Mouse (Mus musculus) 416B (cell line): Measurements from ENCODE around the gene Aldh3a1.

ENCODE experiments used
- DNase-seq: peaks from one replicate; pipeline ENCODE4 v3.0.0; 2011; ENCODE audit warnings: low read depth

The Aldh3a1 gene

DNA sequence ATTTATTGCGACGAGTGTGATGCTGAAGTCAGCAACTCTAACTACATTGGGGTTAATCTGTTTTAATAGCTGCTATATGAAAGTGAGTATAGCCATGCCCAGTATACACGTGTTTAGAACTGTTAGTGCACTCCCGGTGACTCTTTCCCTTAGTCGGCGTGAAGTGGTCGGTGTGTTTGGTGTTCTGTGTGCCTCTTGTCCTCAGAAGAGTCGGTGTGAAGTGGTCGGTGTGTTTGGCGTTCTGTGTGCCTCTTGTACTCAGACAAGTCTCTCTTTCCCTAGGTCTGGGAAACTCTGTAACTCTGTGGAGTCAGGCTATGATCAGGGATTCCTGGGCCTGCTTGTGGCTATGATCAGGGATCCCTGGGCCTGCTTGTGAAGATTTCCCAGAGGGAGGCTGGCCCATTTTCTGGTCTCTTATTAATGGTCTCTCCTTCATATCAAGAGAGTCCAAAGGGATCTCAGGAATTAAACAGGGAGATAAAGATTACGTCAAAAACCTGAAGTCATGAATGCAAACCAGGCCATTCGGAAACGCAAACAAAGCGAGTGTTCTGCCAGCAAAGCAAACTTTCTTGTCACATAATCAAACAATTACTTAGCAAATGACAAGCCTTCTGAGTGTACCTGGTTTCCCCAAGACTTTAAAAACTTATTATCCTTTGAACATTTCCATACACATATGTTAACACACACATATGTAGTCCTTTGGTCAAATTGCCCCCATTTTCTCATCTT lies 10.6 kb upstream of the Aldh3a1 start:
- DNase-seq = no peak

DNA sequence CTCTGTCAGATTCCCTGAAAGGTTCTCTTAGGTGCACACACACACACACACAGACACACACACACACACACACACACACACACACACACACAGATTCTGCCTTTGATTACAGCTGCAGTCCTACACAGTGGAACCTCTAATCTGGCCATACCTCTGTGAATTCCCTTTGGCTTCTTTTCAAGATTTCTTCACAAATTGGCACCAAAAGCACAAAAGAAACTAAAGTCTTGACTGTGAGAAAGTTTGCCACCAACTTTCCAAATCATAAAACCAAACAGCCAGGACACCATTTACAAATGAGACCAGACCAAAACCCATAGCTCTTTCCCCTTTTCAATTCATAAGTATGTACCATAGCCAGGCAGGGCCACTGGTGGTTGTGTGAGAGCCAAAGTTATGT lies 9.4 kb upstream of the Aldh3a1 start:
- no peak for DNase-seq

DNA sequence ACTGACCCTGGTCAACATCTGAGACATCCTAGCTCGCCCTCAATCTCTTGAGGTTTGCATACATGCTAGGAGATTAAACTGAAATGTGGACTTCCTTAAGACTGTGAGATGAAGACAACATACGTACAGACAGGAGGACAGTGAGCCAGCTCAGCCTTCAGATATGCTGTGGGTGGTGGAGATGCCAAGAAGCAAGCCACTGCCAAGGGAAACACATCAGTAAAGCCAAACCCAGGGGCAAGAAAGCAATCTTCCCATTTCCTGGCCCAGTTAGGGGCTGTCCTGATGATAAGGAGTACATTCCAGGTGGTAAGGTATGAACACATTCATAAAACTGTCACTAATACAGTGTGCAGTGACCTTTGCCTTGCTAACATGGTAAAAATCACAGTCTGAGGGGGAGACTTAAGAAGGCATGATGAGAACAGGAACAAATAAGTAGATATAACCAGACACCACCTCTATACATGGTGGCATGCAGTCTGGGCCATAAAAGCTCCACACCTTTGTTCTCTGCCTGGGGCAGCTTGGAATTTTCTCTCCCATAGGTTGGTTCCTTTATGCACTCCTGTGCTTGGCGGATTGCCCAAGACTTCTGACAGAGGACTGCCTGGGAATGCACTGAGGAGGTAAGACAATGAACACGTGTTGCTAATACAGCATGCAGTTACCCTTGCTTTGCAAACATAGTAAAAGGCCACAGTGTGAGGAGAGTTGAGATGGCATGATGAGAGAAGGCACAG lies 7.5 kb upstream of the Aldh3a1 start:
- DNase-seq = no peak

DNA sequence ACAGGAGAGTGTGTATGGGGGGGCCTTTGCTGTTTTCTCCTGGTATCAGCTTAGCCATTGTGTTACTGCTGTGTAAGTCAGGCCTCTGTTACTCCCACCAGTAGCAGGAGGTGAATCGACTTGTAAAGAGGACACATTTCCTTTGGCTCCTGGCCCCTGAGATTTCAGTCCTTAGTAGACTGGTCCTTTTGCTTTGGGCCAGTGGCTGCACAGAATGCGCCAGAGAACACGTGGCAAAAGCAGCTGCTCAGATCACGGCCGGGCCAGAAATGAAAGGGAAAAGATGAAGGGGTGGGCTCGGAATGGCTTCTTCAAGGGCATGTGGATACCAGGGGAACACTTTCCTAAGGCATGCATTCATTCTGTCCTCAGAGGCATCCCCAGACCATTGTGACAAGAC lies 5.2 kb upstream of the Aldh3a1 start:
- DNase-seq = no peak

DNA sequence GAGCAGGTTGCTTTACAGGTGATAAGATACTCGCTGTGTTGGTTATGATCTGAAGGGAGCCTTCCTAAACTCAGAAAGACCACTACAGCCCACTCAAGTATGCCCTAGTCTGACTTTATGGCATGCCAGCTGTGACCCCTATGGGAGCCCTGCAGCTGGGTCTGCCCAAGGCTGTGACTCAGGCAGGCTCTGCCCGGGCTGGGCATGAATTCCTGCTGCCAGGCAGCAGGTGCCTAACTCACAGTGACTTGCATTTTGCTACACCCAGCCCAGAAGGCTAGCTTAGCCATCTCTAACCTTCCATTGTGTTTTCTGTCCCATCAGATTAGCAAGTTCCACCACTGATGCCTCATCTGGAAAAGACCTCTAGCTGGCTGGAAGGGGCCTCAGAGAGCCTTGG lies 4.5 kb upstream of the Aldh3a1 start:
- DNase-seq = no peak

DNA sequence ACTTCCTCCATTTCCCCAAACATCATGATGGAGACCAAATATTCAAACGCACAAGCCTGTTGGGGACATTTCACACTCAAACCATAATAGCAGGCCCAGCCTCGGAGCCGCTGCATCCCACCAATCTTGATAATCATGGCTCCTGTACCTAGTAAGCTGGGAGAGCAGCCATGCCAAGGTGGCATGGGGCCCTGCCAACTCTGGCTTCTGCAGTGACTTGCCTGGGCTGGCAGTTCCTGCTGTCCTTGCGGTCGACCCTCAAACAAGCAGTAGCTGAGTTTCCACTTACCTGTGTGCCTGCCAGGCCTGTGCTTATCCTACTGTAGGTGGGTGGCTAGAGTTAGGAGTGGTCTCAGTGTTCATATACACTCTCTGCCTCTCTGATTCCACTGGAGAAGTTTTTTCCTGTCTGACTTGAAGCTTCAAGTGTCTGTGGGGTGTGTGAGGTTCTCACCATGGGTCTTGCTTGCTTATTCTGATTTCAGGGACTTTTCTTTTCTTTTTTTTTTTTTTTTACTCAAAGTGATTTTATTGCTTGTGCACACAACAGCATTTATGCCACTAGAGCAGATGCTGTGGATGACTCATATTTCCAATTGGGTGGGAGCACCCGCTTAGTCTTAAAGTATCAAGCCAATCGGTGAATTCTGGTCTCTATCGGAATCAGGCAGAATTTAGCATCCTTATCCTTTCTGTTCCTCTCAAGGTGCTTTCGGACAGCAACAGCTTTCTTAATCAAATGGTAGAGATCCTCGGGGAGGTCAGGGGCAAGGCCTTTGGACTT lies 2.0 kb upstream of the Aldh3a1 start:
- DNase-seq = no peak

DNA sequence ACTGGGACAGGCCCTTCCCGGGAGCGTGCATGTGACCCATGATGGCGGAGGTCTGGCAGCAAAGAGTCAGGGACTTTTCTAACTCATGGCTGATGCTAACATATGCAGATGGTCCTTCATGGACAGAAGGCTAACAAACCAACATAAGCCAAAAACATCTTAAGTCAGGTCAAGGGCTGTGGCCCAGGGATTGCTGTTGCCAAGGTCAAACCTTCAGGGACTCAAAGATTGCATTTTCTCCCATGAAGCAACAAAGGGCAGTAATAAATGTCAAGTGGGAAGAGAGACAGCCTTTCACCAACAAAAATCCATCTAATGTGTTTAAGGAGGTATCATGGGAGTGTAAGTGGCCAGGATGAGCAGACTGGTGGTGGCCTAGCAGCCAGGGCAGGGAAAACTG lies 1.2 kb upstream of the Aldh3a1 start:
- no peak for DNase-seq

DNA sequence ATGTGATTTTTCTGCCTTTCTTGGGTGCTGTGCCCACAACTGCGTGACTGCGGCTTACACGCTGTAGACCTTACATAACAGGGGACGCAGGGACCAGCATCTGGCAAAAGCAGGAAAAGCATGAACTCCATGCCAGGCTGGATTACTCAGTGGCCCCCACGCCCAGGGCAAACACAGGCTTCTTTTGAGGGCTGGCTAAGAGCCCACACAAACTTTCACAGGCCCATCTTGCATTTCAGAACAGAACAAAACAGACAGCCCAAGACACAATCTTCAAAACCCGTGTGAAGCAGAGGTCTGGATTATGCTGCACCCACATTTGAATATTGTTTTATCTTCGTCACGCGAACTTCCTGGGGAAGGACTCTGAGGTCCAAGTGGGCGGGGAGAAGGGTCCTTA lies 979 bp downstream of the Aldh3a1 start:
- DNase-seq = peak; percentile 28

DNA sequence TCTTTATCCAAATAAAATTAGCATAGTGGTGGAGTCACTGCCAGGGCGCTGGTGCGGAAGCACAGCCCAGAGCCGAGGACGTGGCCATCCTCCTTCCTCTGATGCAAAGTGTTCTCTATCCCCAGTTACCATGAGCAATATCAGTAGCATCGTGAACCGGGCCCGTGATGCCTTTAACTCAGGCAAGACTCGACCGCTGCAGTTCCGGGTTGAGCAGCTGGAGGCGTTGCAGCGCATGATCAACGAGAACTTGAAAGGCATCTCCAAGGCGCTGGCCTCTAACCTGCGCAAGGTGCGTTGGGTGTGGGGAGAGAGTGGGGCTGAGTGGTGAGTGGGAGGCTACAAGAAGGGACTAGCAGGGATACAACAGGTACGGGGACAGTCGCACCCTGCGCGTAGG lies 4.8 kb downstream of the Aldh3a1 start:
- DNase-seq = no peak

DNA sequence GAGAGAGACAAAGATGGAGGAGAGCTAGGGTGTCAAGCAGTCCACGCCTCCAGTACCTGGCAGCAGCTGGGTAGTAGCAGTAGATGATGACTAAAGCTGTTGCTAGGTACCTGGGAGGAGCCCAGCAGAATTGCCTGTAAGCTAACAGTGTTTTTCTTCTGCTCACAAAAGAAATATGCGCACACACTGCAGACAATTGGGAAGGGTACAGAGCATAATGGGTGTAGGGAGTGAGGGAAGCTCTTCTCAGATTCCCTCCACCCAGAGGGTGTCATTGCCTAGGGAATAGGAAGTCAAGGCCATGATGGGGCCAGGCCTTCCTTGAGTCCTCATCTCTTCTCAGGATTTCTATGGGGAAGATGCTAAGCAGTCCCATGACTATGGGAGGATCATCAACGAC lies 8.6 kb downstream of the Aldh3a1 start:
- no peak for DNase-seq

DNA sequence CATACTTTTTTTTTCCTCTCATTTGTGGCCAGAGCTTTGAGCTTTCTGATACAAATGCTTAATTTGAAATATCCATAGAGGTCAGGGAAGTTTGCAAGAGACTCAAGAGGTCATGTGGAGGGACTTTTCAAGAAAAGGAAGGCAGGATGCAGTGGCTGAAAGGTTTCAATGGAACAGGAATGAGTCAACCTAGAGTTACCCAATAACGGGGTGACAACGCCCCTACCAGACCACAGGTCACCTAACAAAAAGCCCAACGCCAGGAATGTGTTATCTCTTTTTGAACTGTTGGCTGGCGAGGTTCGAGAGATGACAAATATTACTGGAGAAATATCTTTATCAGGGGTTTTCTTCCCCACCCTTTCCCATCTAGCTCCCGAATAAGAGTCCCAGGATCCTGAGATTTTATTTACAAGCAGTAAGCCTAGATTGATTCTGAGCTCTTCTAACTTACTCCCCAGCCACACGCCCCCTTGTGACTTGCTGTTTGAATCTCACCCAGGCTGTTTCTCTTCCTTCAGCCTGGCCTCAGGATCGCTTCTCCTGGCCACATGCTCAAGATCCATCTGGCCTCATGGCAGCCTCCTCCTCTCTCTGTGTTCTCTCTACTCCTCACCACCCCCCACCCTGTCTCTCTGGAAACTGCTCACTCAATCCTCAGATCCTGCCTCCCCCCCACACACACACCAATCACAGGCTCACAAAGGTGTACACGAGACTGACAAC lies 13.0 kb downstream of the Aldh3a1 start:
- DNase-seq = peak; percentile 59

DNA sequence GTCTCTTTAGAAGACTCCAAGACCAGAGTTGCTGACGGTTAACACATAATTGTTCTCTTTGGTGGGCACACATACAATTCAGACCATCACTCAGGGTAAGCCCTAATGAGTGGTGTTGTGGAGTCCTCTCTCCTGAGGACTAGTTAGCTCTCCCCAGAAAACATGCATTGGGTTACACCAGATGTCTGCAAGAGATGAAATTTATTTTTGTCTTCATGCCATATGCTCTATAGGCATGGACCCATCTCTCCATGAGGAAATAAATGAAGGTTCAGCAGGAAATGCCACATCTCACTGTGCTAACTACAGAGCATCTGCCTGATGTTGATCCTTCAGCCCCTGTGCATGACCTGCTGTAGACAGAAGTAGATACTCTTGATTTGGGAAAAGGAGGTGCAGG lies 14.7 kb downstream of the Aldh3a1 start:
- no peak for DNase-seq

DNA sequence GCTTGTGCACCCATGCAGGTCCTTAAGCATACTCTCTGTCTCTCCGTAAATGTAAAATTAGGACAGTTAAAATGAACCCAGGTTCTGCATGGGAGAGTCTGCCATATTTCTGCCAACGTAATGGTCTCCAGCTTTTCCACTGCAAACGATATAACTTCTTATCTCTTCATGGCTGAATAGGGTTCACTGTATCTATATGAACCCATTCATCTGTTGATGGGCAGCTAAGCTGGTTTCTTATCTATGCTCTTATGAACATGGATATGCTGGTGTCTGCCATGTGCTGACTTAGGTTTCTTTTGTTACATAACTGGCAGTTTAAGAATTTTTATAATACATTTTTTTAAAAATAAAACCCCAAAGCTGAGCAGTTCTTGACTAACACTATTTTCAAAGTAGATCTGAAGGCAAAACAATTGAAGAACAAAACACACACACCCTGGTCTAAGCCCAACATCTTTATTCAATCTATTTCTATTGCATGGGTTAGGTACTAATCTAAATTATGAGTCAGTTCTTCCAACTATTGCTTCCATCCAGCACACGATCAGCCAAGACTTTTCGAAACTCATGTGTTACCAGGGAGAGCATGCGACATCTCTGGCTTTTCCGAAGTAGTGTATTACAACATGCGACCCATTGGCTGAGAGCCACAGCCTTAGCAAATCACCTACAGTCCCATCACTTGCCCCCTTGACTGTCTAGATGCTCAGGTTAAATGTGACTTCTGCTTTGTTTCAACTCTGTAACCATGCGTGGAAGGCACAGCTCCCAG lies 15.8 kb downstream of the Aldh3a1 start:
- no peak for DNase-seq

DNA sequence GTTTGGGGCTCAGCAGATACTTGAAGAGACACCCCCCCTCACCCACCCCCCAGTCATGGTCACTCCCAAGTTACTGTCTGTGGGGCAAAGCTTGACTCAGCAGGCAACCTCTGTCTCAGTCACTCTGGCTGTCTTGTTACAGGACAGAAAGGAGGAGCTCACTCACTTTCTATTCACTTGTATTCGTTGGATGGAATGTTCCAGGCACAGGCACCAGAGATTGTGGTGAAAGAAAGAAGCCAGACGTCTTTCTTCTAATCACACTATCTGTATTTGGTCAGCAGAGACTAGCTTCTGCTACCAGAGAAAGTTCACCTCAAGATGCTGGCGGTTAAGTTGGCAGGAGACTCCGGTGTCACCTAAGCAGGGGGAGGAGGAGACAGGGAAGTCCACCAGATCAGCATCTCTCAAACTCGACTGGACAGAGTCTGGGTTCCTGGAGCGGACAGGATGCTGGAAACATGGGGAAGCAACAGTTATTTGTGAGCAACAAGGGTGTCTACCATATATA lies 17.0 kb downstream of the Aldh3a1 start:
- no peak for DNase-seq

DNA sequence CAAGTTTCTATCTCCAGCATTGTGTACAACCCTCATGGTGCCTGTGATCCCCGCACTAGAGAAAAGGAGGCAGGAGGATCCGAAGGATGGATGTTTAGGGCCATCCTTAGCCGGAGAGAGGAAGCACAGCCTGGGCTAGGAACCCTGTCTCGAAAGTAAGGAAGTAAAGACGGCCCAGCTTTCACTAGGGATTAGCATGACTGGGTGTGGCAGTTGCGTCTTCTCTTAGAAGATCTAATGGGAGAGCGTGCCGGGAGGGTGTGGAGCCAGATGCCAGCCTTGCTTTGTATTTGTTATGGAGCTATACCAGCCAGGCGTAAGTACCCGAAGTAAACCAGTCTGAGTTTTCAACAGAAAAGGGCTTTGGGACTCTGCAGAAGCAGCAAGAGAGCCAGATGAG lies 17.6 kb downstream of the Aldh3a1 start:
- no peak for DNase-seq

DNA sequence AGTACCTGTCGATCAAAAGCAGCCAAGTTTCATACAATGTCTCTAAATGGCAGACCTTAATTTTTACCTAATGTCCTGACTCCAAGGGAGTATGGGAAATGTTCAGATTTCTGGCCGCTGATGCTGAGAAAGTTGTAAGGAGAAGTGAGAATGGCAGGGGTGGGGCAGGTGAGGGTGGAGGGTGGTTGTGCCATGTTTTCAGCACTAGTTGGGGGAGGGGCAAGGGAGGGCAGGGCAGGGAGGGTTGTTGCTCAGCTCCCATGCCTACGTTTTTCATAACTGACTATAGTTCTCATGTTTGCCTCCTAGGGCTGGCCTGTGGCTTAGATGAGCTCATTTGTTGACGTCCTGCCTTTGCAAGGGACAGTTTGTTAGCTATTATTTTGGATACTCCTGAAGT lies 18.2 kb downstream of the Aldh3a1 start:
- DNase-seq = no peak

DNA sequence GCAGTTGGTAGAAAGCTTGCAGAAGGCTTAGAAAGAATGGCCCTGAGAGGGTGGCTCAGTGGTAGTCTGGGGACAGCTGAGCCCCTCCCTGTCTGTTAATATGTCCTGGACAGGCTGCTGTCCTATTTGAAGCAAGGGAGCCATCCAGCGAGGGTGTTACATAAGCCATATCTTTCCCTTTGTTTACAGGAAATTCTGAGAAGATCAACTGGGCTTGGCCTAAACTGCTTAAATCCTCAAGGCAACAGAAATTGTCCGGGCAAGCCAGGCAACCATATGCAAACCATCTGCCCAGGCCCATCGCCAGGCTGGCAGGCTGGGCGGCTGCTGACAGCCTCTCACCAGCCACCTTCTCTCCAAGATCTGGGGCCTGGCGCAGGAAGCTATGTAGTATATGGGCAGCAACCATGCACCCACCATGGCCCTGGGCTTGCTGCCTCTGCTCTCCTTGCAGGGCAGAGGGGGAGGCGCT lies 18.6 kb downstream of the Aldh3a1 start:
- no peak for DNase-seq

DNA sequence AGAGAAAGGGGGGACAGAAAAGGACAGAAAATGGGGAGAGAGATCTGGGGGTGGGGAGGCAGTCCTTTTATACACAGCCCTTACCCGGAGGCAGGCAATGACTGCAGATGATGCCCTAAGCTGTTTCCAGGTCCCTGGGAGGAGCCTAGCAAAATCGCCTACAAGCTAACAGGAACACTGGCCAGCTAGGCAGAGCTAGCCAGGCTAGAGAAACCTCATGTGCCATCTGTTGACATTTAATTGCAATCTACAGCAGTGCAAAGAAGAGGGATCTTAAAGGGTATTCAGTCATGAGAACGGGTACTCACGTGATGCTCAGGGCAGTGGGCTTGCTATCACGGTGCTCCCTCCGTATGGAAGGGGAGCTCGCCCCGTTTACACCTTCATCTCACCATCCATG lies 20.5 kb downstream of the Aldh3a1 start:
- no peak for DNase-seq

DNA sequence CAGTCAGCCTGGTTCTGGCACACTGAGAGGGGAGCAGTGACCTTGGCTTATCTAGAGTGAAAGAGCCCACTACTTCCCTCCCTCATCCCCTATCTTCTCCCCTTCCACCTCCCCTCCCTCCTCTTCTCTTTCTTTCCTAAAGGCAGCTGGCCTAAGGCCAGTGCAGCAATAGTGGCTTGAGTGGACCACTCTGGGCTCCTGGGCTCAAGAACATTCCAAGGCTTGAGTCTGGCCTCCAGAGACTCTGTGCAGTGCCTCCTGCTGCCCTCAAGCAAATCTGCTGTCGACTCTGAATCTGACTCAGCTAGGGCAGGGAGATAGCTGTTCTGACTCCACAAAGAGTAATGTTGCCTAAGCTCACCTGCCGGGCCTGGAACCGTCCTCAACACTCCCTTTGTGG lies 21.1 kb downstream of the Aldh3a1 start:
- no peak for DNase-seq

DNA sequence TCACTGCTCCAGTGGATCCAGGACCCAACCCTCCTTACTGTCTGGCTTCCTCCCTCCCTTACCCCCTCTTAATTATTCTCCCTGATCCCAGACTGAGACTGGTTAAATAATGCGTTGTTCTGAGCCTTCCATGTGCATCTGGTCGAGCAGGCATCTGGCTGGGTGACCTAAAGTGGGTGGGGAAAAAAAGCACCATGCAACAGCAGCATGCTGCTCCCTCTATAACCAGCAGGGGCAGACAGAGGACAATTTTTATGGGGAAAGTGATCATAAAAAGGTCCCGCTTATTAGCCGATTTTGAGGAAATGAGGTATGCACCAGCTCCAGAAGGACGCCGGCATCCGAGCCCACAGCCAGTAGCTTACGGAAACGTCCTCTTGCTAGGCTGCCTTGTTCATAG lies 24.0 kb downstream of the Aldh3a1 start:
- peak; percentile 76 for DNase-seq

DNA sequence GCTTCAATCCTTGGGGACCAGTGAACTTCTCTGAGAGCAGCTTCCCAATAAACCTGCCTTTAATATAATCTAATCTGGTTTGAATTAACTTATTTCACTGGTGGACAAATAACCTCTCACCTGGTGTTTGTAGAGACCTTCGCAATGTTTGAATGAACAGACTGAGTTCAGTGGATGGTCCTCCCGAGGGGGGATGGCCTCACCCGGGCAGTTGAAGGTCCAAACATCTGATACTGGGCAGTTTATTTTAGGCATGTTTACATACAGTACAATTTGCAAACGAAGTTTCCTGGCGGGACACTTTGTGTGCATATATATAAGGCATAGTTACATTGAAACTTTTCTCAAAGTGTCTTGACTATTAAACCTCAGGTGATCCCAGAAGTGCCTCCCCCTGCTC lies 26.8 kb downstream of the Aldh3a1 start:
- no peak for DNase-seq
